Mouse (Mus musculus) T-helper 17 cell (primary cell): Measurements from ENCODE around the gene Nrxn3.

Experiments used
- in situ Hi-C, 2 experiments: fragments of 300-600 bp; cut with MboI, MseI; formaldehyde crosslinking; loops; 1 replicate in 1 of 2; 2 replicates in 1 of 2; pipeline ENCODE4 v1.15.1; 2025; ENCODE audit warnings: high pct_unique_total_duplicates in 2 of 2

Nrxn3 gene

DNA sequence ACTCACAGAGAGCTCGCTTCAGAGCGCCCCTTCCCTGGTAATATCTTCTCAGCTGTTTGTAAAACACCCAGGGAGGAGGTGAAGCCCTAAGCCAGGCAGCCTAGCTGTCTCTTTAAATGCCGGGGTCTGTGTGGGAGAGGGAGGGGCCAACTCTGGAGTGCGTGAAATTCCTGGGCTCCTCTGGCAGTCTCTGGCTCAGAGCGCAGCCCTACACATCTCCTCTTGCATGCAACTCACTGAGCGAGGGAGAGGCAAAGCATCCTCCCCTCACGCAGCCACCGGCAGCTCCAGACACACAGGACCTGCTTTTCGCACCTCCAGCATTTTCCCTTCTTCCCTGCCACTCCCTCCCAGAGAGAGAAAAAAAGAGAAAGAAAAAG, at the start of gene Nrxn3:
TSS of gene Nrxn3 (plus strand) at position 186 of the 380 bp plus-strand sequence.
- in situ Hi-C loops: no loop called here

DNA sequence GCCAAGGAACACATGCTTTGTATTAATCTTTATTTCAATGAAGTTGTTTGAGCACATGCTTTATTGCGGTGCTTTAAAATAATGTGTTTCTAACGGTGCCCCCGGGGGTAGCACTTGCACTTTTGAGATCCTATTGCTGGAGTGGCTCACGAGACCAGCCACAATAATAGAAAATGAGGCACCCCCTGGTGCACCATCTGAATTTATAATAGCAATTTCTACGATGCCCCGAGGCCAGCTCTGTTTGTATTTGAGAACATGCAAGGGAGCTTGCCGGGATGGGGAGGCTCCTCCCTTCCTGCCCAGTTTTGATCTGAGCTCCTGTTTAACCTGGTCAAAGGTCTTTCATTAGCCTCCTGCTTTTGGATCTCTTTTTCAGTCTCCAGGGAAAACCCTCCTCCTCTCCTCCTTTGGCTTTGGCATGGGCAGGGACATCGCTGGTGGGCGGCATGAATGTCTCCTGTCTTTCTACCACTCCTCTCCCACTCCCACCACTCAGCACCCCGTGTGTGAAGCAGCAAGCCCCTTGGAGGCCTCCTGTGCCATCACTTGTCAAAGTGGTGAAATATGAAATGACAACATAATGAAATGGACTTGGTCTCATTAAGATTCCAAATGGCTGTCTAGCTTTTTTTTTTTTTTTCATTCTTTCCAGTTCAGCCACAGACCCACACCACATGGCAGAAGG, 18.4 kb upstream of the Nrxn3 start:
- in situ Hi-C loops: no loop called here

DNA sequence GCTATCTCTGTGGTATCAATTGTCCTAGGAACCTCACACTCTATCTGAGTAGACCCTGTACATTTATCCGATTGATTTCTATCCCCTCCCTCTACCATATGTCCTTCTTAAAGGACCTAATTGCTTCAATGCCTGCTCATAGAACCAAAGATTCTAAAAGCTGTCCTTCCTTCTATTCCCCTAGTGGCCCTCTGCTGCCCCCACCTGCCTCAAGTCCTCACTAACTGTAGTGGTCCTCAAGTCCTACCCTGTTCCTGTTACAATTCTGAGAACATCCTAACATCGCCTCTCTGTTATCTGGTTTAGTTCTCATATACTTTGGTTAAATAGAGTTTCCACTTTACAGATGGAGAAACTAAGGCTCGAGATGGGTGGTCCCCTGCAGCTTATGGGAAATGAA, 16.7 kb upstream of the Nrxn3 start:
- in situ Hi-C loops: no loop called here

DNA sequence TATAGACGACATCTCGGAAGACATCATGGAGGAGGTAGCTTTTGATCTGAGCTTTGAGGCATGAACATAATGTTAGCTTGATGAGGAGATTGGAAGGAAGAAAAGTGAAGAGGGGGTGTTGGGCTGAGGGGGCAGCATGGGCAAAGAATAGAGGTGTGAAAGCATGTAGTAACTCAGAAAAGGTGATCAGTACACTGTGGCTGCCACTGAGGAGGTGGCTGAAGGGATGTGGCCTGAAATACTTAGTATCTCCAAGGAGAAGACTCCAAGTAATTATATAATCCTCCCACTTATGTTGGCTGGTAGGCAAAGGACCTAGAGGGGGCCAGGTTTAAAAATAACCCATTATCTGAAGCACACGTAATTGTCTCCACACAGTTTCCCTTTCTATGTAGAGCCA, 14.9 kb upstream of the Nrxn3 start:
- in situ Hi-C loops: no loop called here

DNA sequence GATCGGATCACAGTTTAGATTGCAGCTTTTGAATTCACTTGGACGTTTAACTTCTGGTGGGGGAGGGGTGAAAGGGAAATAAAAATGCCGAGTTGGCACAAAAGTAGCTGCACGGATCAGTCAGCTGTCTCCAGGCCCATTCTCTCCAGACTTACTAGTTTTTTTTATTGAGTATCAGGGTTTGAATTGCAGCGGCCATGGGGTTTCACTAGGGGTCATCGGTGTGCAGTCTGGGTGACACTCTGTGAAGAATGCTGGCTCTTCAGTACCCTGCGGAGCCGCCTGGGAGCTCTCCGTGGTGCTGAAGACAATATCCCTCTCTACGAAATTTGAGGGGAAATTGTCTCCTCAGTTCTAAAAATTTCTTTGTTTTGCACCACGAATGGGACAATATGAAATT, 13.5 kb upstream of the Nrxn3 start:
- in situ Hi-C loops: no loop called here

DNA sequence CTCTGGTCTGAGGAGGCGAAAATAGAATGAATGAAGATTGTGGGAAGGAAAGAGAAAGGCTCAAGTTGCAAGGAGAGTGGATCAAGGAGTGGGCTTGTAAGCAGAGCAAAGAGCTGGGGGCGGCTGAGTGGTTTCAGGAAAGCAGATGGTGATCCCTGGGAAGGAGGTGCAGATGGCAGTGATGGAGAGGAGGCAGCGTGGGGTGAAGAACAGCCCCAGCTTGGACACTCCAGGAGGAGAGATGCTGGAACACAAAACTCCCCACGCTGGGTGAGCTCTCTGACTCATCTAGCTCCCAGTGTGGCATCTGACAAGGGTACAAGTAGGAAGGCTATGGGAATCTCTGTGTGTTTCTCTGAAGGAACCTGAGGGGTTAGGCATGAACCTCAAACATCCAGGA, 9.2 kb upstream of the Nrxn3 start:
- in situ Hi-C loops: no loop called here

DNA sequence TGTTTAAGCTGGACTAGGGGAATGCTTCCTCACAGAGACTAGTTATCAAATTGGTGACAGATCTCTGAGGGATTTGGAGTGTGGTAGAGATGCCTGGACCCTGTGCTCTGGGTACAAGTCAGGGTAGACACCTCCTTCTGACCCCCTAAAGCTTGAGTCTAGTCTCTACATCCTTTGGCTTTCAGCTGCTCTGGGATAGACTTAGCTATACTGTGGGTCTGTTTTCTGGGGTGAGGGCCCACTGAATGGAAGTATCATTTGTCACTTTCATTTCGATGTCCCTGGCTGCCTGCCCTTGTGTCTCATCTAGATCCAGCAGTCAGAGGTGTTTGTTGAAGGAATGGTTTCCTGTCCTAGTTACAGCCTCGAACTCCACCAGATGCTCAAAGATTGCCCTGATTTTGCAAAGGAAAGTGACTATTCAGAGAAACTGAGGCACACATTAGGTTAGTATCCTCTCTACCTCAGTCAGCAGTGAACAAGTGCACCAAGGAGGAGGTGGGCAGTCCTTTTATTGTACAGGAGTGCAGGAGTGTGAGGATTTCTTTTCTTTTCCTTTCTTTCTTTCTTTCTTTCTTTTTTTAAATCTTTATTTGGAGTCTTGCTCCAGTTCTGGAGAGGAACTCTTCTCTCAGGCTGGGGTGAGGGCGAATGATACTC, 515 bp upstream of the Nrxn3 start:
- in situ Hi-C loops: no loop called here

DNA sequence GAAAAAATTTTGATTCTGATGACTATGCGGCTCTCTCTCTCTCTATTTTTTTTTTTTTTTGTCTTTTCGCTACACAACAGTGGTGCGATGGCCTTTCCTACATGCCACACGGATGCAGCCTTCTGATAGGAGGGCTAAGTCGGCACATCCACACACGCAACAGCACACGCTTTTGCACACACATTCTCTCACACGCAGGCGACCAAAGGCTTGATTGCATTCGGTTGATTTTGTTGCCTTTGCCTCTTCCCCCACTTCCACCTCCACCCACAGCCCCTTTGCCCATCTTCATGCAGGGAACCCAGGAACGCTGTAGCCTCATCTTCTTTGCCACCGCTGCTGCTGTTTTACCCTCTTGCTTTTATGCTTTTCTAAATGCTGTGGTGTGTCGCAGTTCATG, 3.6 kb downstream of the Nrxn3 start:
- in situ Hi-C loops: no loop called here

DNA sequence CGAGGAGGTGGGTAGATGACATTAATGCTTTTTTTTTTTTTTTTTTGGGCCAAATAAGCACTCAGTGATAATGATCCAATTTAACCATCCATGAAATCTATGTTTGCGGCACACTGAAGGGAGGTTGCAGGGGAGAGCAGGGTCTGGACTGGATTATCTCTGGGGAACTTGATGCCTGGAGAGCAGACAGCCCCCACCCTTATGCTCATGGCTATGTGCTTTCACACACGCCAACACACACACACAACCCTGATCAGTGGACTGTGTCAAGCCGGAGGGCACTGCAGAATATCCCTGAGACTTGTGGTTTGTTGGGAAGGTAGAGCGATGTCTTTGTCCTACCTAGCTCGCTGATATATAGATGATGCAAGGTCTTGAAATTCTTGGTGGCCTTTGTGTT, 4.1 kb downstream of the Nrxn3 start:
- in situ Hi-C loops: no loop called here

DNA sequence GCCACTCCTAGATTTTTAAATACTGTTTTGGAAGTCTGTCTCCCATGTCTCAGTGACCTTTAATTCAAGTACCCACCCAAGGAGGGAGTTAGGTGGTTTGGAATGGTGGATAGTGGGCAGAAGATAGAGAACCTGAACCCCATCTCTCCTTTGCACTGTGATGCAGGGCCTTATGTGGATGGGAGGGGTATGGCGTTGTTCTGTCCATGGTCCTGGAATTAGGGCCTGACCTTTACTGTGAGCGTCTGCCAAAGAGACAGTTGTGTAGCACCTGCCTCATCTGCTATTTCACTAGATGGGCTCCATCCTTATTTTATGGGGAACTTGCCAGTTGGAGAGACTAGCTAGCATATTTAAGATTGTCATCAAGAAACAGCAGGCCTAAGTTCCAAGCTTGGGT, 8.0 kb downstream of the Nrxn3 start:
- in situ Hi-C loops: no loop called here

DNA sequence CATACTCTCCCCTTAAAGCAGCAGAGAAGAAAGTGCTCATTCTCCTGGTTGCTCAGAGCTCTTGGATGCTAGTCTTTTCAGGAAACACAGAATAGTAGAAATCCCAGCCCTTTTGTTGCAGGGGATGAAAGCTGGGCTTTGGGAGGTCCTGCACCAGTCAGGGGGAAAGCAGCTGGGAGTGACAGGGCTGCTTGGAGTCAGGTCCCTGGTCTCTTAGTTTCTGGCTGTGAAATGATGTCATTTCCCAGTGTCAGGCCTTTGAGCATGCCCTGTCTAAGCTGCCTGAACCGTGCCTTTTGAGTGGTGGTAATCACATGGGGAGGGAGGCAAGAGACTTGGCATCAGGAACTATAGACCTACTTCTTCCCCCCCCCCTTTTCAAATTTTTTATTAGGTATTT, 12.4 kb downstream of the Nrxn3 start:
- in situ Hi-C loops: no loop called here

DNA sequence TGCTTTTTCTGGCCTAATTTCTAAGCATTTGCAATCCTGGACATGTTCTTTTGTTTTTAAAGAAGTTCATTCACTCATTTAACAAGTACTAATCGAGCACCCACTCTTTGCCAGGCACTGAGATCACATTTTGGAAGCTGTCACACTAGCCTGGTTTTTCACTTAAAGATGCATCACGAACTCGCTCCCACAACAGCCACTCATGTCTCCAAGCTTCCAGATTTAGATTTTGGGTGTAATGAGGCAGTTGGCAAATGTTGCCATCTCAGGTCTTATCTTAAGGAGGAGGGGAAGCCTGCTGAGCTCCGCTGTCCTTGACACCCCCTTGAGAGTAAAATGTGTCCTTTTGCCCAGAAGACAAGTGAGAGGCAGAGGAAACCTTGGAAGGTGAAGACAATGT, 14.4 kb downstream of the Nrxn3 start:
- in situ Hi-C loops: no loop called here

DNA sequence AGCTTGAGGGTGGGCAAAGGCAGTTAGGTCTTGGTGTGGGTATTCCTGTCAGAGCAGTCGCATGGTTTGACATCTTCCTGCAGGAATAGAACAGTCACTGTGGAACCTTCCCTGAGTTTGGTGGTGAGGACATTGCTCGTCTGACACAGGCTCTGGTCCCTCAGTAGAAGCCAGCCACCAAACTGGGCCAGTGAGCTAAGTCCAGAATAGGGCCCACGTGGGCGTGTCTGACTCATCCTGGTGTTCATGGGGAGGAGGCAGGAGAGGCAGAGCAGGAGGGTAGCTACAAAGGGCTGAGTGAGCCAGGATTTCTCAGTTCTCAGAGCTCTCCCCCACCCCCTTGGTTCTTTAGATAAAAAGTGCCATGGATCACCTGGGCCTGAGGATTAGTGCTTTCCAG, 15.9 kb downstream of the Nrxn3 start:
- in situ Hi-C loops: no loop called here

DNA sequence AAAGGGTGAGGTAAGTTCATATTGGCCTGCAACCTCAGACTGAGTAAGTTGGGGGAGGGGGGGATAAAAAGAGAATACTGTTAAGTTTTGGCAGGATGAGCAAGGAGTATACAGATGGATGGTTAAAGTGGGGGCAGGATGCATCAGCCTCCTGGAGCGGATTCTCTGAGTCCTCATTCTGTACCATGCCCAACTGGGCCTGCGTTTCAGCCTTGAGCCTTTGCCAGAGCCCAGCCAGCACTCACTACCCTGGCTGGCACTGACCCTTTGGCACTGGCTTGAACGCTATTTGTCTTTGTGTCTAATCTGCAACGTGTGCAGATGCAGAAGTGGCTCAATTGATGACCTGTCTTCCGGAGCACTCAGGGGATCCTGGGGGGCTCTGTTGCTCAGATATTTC, 24.1 kb downstream of the Nrxn3 start:
- in situ Hi-C loops: no loop called here

DNA sequence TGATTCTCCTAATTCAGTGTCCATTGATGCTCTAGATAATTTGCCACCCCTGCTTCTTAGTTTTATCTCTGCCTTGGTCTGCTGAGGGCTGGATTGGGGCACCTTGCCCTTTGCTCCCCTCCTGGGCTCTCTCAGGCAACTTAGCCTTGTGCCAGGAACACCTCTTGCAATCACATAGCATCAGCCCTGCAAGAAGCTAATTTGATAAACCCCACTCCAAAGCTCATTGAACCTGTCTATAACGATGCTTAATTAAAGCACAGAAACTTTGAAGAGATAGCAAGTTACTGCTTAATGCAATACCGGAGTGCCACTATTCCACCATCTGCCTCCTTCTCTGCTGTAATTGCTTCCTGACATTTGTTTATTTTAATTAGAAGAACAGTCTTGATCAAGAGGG, 42.1 kb downstream of the Nrxn3 start:
- in situ Hi-C loops: no loop called here

DNA sequence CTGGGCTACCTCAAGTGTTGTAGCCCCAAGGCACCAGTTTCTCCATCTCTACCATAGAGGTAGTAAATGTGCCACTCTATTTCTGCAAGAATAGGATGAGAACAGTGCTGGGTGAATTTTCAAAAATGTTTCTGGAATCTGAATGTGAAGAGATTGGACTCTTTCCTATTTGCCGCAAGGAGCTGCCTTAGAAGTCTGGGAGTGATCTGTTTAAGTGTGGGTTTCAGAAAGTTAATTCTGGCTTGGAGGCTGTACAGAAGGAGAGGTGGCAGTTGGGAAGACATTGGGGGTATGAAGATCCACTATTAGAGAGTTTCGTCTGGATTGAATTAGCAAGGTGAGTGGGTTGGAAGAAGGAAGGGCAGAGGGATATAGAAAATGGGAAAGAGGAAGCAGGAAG, 52.0 kb downstream of the Nrxn3 start:
- in situ Hi-C loops: no loop called here

DNA sequence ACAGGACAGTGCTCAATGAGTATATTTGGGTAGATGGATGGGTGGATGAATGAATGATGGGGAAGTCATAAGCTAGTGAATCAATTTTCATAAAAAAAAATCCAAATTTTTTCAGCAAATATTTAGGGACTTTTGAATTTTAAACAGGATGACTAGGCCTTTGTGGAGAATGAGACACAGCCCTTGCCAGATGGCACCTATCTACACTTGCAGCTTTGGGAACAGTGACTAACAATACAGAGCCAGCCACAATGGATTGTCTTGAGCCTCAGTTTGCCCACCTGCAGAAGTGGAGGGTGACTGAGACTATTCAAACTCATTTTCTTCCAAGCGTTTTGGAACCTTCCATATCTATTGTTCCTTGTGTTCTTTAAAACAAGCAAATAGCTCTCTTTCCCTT, 55.4 kb downstream of the Nrxn3 start:
- in situ Hi-C loops: no loop called here

DNA sequence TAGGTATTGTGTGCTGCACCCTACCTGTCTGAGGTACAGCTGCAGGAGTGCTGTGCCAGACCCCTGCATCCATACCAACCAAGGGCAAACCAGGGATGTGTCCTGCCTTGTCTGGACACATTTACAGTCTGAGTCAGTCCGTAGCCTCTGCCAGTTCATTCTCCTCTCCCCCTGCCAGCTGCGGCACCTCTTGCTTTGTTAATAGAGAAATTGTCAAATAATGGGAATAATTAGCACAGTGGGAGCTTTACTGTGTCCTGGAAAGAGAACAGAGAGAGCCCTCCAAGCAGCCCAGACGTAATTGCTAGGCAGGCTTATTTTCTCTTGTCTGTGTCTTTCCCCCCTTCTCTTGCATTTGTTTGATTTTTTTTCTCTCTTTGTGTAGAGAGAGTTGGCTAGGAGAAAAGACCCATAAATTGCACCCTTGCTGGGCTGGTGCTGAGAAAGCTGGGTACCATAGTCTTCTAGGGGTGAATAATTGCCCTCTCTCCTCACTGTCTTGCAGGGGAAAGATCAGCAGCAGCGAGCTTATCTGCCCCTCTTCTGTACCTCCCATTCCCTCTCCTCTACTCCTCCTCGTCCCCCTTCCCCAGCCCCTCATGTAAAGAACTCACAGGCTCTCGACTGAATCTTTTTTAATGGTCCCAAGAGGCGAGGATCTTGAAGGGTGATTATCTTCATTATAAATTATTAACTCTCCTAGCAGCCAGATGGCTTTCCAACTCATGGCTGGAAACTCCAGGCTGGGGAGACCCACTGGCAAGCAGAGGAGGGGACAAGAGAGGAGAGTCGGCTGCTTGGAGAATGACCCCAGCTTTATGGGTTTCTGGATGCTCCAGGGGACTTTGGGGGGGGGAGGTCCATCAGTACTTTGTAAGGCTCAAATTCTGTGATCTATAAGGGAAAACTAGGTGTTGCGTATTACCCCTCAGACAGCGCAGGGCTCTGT, 61.8 kb downstream of the Nrxn3 start:
- in situ Hi-C loops: no loop called here

DNA sequence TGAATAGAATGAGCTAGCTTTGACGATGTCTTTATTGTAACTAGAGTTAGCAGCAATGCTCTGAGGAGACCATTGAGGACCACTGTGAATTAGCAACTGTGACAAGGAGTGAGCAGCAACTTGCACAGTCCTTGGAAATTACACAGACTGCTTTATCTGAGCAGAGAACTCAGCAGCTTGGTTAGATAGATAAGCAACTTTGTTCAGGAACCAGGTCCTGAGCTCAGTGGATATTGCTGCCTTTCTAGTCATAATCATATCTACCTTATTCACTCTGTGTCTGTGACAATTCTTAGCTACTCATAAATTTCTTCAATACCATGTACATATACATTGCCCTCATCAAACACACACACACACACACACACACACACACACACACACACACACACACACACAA, 70.6 kb downstream of the Nrxn3 start:
- in situ Hi-C loops: no loop called here

DNA sequence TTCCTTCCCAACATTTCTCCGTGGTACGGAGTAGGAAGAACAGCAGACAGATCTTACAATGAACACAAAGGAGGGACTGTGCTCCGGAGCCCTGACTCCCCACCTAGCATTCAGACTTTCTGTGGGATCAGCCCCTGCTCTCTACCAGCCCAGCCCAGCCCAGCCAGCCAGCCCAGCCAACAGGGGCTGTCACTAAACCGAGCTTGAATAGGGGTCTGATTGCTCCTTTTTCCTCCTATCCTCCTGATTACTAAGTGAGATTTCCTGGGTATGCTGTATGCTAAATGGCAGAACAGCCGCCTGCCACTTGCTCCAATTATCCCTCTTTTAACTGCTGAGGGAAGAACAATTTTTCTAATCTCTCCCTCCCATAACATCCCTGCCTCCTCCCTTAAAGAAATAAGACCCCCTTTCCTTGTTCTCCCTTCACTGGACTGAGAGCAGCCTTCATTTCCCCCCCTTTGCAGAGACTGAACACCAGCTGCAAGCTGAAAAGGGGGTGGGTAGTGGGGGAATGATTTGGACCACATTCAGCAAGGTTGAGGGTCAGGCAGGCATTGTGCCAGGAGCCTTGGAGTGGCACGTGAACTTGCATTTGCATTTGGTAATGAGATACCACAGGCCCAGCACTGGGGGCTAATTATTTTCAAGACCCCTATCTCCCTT, 78.4 kb downstream of the Nrxn3 start:
- in situ Hi-C loops: no loop called here

DNA sequence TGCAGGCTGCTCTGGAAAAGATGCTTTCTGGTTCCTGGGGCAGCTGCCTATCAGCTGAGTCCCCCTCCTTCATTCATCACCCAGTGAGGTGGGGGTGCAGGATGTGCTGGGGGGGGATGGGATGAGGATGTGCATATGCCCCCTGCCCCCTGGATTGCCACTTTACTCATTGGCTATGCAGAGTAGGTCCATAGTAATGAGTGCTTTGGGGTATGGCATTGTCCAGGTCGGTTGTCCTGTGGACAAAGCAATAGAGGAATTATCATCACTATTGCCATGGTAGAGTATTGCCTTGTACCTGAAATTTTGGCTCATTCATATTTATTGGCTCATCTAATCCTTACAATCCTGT, 79.0 kb downstream of the Nrxn3 start:
- in situ Hi-C loops: no loop called here

DNA sequence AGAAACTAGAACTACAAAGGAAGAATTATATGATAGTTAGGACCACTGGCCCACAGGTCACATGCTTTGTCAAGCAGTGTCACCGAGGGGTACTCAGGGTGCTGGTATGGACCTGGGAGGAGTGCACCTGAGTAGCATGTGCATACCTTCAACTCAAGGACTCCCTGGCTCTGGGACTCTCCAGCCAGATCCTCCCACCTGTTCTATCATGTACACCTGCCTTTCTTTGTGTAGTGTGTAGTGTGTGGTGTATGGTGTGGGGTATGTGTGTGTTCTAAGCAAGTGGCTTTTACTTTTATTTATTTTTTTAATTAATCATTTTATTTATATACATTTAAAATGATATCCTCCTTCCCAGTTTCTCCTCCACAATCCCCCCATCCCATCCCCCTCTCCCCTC, 86.3 kb downstream of the Nrxn3 start:
- in situ Hi-C loops: no loop called here
